In the genomic region with DNA sequence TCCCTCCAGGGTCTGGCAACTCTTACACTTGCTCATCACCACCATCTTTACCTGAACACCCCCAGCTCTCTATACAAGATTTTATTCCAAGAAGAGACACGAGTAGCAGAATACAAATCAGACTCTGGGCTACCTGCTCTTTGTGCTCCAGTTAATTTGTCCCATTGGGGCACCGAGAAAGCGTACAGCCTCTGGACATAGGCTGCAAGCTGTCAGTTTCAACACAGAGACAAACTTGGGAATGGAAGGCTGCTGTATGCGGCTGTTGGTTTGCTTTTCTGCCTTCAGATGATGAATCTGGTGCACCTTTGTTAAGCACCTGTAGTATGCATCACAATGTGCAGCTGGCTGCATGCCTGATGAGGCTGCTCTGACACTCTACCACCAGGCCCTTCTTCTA, we compare ENCODE assay signal across 25 mouse cellular contexts.
"Had no signal": no experiment of that assay in that cellular context is flagged by ENCODE, and none has a peak within 500 bp of the region (broad histone marks: within the 10 kb centered on the region; RNA-seq: fewer than 3 reads in every experiment).

No protein-coding gene starts in this region.

- H3K4me3 ChIP-seq: heart, adult 2 months; heart, embryonic 13.5 days; heart, embryonic 15.5 days; hindbrain, embryonic 10.5 days; hindbrain, embryonic 12.5 days; intestine, embryonic 15.5 days; layer of hippocampus, adult 2 months; left cerebral cortex, adult 2 months; limb, embryonic 10.5 days; limb, embryonic 12.5 days had no signal

- H3K36me3 ChIP-seq: heart, embryonic 15.5 days; intestine, embryonic 15.5 days had no signal

- H3K4me2 ChIP-seq: heart, embryonic 11.5 days; heart, embryonic 13.5 days; heart, embryonic 15.5 days; hindbrain, embryonic 12.5 days; hindbrain, embryonic 14.5 days; intestine, embryonic 15.5 days; limb, embryonic 12.5 days had no signal

- H3K27ac ChIP-seq: heart, adult 2 months; heart, embryonic 13.5 days; heart, embryonic 15.5 days; hindbrain, embryonic 10.5 days; hindbrain, embryonic 12.5 days; hindbrain, embryonic 14.5 days; intestine, embryonic 15.5 days; layer of hippocampus, adult 2 months; left cerebral cortex, adult 2 months; limb, embryonic 10.5 days; limb, embryonic 12.5 days had no signal

- DNase-seq: gastrocnemius, postnatal 14 days; gastrocnemius, postnatal 36 days; heart, adult 11 months; heart, adult 2 months; heart, postnatal 4 days; kidney, adult 18-20 months; kidney, adult 8-10 months; kidney, postnatal 10 days; kidney, postnatal 25 days; kidney, postnatal 4 days; liver had no signal

- ATAC-seq: hindbrain, embryonic 16.5 days; inflammation-experienced regulatory T-cells, adult 6 months; intestine, embryonic 15.5 days; intestine, postnatal 0 days had no signal

- H3K27me3 ChIP-seq: heart, embryonic 13.5 days; heart, embryonic 15.5 days; hindbrain, embryonic 12.5 days; intestine, embryonic 15.5 days; limb, embryonic 12.5 days had no signal

- H3K4me1 ChIP-seq: heart, embryonic 15.5 days; hindbrain, embryonic 10.5 days; hindbrain, embryonic 12.5 days; intestine, embryonic 15.5 days; limb, embryonic 10.5 days; limb, embryonic 12.5 days had no signal

- H3K9me3 ChIP-seq: heart, embryonic 13.5 days; heart, embryonic 15.5 days; hindbrain, embryonic 10.5 days; hindbrain, embryonic 12.5 days; intestine, embryonic 15.5 days; limb, embryonic 10.5 days; limb, embryonic 12.5 days had no signal

- H3K9ac ChIP-seq: heart, embryonic 13.5 days; heart, embryonic 15.5 days; hindbrain, embryonic 12.5 days; hindbrain, embryonic 14.5 days; intestine, embryonic 15.5 days; limb, embryonic 12.5 days had no signal
